Mouse (Mus musculus) cerebellum, adult 11 months (tissue): ENCODE data around the gene Rbm4b.
A peak's percentile ranks its signal among the peaks of the same experiment; 100 is the strongest.

Experiments used
- DNase-seq: peaks from one replicate; pipeline ENCODE4 v3.0.0; 2022

The Rbm4b gene

DNA sequence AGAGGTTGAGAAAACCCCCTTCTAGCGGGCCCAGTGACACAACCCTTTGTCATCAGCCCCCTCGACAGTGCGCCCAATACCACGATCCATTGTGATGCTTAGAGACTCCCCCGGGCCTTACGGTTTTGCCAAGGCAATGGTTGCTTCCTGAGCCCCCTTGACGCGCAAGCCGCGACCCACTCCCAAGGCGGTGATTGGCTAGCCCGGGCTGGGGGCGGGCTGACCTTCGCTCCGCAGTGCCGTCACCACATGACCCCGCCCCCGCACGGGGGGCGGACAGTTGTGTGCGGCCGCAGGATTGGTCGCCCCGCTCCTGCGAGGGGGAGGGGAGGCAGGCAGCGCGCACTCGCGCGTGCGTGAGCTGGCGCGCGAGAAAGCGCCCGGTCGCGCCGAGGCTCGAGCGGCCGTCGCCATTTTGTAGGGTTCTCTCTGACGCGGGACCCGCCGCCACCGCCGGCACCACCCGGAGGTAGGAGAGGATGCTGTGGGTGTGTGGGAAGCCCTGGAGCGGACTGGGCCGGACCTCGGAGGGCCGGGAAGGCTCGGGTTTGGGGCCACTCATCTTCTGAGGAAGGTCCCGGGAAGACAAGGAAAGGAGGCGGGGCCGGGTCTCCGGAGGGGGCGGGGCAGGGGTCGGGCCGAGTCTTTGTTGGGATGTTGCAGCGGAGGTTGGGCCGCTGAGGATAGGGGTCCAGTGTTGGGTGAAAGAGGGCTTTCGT lies at the start of gene Rbm4b:
Gene Rbm4b, plus strand, starts transcription at position 305 of the 719 bp plus-strand sequence.
- peak; percentile 97 for DNase-seq

DNA sequence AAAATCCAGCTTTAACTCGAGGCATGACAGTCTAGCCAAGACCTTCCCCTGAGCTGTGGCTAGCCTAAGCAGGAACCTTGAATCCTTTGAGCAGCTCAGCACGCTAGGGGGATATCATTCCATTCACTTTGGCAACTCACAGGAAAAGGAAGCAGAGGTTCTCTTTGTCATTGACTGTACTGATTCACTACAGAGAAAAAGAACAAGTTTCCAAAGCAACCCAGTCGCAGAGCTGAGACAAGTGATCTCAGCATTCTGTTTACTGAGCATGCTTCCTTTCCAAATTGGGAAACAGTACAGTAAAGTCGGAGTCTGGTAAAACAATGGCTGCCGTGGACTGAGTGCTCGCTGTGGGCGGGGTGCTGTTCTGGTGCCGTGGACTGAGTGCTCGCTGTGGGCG lies 47.5 kb upstream of the Rbm4b start:
- DNase-seq = no peak

DNA sequence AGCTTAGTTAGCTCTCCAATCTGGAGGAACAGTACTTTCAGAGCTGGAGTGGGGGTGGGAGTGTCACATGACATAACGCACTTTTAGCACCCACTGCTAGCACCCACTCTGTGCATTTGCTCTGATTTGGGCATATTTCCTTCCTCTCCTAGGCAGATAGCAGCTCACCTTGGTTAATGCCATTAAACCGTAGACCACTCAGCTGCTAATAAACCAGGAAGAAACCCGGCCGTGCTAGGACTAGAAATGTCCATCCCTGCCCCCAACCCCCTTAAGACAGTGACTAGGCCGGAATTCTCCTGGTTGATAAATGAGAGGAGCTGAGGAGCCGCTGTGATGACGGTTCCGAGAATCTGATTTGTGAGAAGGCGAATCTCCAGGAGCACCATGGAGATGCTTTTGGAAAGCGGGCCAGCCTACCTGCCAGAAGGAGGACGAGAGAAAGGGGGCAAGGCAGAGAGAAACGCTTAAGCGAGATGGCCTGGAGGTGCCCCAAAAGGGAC lies 45.1 kb upstream of the Rbm4b start, which contains the start of gene Sptbn2:
Gene Sptbn2, plus strand, starts transcription at position 70 of the 503 bp plus-strand sequence.
- DNase-seq = peak; percentile 60

DNA sequence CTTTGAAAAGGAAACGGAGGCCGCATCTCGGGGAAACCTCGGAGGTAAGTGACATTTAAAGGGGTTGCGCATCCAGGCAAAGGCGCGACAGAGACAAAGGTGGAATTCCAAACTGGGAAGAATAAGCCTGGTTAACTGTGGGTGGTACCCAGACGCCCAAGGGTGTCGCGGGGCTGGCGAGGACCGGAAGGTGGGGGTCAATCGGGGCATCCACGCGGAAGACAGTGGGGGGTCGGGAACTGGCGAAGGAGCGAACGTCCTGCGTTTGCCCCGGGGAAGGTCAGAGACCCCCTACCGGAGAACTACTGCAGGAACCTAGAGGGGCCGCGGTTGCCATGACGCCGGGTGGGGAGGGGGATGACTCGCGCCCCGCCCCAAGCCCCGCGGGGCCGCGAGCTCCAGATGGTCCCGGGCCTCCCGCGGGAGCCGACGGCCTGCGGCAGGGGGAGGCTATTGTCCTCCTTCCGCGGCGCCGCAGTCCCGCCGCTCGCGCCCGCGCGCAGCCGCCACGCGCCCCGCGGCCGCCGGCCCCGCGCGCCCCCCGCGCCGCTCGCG lies 44.6 kb upstream of the Rbm4b start:
- DNase-seq = peak; percentile 65

DNA sequence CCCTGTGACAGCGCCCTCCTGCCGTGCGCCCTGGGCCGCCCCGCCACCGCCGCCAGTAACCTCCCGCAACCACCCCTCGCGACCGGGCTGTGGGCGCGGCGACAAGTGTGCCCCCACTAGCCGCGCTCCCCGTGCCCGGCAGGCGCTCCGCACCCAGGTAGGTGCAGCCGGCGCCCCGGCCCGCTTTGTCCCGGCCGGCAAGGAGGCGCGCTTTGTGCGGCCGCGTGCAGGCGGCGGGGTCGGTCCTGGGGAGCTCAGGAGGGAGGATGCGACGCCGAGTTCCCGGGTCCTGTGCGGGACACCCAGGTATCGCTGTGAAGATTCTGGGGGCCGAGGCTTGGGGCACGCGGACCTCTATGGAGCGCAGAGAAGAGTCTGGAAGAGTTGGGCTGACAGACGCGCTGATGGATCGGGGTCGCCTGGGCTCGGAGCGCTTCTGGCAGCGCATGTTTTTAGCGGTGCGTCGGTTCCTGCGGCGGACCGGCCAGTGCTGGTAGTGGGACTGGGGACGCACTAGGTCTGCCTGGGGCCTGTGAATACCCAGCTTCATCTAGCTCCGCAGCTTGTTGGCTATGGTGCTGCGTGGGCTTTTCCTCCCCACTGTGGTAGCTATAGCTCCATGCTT lies 44.0 kb upstream of the Rbm4b start:
- peak; percentile 44 for DNase-seq

DNA sequence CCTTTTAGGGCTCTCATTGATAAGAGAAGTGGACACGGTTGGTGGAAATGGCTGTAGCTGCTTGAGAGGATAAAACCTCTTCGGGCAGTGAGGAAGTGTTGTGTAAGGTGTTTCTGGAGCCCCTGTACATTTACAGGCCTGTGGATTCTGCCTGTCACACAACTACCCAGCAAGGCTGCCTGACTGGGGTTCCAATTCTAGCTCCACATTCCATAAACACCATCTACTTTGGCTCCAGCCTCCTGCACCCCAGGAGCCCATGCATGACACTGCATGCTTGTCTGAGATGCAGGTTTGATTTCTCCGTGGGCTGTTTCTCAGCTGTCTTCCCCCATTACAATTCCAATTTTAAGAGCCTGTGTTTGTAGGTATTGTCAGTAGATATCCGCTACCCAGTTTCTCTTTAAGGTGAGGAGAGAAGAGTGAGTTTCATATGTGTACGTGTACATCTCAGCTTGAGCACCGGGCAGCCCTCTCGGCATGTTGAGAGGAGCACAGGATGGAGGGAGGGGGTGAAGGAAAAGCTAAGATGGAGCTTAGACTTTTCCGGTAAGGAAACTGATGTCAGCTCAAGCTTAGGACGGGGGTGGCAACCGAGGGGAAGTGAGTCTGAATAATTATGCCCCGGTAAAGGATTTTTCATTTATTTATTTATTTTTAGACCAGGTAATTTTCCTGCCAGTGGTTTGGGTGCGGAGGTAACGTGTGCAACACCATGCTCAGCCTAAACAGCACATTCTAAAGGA lies 43.3 kb upstream of the Rbm4b start:
- no peak for DNase-seq

DNA sequence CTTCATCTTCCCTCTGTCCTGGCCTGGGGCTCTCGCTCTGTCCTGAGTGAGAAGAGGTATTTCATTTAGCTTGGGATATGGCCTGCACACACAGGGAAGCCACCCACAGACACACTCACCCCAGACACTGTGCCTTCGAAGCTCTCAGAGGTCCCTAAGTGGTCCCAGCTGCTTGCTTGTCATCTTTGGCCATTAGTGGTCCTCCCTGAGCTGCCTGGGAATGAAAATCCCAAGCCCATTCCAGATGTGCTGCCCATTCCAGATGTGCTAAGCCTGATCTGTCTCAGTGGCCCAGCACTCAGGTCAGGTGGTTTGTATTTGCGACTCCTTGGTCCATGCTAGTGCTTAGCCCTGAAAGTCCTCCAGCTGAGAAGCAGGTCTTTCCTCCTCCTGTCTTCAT lies 42.4 kb upstream of the Rbm4b start:
- no peak for DNase-seq

DNA sequence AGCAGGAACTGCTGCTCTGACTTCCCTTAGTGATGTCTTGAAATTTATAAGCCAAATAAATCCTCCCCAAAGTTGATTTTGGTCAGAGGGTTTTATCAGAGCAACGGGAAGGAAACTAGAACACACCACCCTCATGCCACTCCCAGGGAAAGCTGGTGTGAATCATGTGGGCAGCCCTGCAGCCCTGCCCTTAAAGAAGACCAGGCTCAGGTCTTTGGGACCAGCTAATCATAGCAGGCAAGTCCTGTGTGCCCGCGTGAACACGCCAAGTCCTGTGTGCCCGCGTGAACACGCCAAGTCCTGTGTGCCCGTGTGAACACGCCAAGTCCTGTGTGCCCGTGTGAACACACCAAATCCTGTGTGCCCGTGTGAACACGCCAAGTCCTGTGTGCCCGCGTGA lies 39.5 kb upstream of the Rbm4b start:
- no peak for DNase-seq

DNA sequence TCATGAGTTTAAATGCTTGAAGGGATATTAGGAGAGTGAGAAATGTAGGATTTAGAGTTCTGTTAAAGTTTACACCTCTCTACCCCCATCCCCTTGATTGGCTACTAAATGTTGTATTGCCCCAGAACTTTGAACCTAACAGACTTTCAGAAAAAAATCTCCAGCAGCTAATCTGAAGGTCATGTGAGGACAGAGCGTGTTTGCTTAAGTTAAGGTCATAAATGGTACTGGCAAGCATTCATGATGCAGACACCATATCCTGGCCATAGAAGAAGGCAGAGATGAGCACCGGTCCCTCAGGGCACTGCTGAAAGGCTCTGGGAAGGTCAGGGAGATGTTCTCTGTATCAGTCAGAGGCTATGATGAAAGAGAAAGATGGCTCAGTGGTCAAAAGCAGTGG lies 39.0 kb upstream of the Rbm4b start:
- no peak for DNase-seq

DNA sequence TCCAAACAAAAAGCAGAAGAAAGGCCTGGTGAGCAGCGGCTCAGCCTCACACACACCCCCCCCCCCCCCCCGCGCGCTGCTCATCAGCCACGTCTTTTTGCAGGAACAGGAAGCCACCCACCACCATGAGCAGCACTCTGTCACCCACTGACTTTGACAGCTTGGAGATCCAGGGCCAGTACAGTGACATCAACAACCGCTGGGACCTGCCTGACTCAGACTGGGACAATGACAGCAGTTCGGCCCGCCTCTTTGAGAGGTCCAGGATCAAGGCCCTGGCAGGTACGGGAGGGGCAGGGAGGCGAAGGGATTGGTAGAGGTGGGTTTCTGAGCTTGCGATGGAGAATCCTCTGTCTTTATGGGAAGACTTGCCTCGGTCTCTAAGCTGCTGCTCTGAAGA lies 37.6 kb upstream of the Rbm4b start:
- DNase-seq = no peak

DNA sequence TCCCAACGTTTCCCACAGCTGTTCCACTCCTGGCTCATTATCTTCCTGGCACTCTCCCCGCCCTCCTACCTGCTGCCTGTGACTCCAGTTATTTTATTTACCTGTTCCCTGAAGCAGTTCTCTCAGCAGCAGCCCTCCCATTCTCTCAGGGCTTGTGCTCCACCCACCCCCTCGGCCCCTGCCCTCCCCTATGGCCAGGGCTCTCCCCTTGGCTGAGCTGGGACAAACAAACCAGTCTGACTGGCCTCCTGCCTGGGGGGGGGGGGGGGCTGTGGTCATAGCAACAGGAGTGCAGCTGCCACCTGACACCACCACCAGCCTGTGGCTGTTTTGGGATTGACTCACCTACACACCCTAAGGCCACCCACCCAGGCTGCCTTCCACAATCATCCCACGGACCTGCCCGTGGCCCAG lies 36.9 kb upstream of the Rbm4b start:
- DNase-seq = no peak

DNA sequence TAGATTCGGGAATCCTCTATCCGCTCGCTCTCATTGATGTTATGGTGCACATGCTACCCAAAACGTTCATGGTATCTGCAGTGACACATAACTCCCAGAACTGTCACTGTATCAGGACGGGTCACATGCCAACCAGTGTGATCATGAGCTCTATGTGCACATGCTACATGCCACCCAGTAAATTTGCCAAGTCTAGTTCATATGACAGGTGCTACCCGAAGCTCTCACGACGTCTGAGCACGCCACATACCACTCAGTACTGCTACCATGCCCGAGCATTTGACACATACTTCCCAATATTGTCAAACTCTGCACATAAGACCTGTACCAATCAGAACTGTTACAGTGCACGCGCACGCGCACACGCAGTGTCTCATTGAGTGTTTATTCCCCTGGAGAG lies 36.2 kb upstream of the Rbm4b start:
- DNase-seq = no peak

DNA sequence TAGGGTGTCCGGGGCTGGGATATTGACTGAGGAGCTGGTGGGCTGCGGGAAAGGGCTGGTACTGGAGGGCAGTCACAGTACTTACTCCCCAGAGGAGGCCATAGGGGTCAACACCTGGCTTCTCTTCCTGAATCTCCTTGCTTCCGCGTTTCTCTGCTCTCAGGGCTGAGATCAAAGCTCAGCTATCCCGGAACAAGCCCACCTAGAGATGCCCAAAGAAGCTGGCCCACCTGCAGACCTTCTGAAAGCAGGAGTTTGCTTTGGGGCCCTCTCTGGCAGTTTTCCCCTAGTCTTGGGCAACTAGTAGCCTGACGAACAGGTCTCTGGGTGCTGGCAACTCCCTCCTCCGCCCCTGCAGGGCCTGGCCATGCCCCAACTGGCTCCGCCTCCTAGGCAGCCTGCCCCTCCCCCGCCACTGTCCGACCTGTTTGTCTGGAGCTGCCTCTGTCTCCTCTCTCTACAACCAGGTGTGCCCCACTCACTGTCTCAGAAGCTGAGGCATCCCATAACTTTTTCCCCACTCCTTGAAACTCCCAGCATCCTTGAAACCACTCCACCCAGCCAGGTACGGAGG lies 35.5 kb upstream of the Rbm4b start:
- peak; percentile 38 for DNase-seq

DNA sequence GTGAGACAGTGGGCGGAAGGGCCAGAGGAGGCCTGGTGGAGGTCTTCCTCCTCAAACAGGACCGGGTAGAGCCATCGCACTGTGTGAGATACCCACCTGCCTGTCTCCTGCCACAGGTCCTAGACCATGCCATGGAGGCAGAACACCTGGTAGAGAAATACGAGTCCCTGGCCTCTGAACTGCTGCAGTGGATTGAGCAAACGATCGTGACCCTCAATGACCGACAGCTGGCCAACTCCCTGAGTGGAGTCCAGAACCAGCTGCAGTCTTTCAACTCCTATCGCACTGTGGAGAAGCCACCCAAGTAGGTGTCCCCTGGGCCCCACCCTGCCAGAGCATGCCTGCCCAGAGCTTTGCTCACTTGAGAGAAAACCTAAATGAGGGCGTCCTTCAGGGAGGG lies 27.1 kb upstream of the Rbm4b start:
- DNase-seq = no peak

DNA sequence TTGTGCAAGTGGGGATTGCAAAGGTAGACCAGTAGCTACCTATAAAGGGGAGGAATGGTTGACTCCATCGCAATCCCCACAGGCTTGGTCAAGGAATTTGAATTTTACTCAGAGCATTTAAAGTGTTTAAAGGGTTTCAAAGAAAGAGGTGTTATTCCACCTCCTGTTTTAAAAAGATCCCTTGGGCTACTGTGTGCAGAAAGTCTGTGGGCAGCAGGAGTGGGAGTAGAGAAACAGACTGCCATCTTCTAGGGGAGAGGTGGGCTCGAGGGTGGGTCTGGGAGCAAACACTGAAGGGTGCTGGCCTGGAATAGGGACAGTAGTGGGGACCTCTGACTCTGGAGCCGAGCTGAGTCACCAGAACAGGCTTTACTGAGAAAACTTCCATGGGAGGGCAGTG lies 23.2 kb upstream of the Rbm4b start:
- no peak for DNase-seq

DNA sequence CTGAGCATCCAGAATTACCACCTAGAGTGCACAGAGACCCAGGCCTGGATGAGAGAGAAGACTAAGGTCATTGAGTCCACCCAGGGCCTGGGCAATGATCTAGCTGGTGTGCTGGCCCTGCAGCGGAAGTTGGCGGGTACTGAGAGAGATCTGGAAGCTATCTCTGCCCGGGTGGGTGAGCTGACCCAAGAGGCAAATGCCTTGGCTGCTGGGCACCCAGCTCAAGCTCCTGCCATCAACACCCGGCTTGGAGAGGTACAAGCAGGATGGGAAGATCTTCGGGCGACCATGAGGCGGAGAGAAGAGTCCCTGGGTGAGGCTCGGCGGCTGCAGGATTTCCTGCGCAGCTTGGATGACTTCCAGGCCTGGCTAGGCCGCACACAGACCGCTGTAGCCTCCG lies 18.4 kb upstream of the Rbm4b start:
- no peak for DNase-seq

DNA sequence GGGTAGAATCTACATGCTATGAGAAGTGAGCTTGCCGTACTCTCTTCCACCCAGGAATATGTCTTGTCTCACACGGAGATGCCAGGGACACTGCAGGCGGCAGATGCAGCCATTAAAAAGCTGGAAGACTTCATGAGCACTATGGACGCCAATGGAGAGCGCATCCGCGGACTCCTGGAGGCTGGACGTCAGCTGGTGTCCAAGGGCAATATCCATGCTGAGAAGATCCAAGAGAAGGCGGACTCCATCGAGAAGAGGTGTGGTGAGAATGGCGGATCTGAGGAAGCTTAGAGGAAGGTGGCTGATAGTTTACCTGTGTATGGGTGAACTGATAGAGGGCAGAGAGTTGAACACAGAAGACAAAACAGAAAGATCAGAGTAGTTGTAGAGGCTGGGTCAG lies 17.2 kb upstream of the Rbm4b start:
- no peak for DNase-seq

DNA sequence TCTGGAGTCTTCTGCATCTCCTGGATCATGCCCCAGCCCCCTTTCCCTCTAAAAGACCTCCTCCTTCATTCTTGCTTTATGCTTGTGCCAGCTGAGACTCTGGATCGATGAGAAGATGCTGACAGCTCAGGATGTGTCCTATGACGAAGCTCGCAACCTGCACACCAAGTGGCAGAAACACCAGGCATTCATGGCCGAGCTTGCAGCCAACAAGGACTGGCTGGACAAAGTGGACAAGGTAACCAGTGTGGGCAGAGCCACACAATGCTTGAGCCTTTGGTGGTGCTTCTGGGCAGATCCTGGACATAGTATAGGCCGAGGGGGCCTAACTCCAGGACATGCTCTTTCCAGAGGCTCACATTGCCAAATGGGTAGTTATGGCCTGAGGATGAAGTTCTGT lies 16.5 kb upstream of the Rbm4b start:
- no peak for DNase-seq

DNA sequence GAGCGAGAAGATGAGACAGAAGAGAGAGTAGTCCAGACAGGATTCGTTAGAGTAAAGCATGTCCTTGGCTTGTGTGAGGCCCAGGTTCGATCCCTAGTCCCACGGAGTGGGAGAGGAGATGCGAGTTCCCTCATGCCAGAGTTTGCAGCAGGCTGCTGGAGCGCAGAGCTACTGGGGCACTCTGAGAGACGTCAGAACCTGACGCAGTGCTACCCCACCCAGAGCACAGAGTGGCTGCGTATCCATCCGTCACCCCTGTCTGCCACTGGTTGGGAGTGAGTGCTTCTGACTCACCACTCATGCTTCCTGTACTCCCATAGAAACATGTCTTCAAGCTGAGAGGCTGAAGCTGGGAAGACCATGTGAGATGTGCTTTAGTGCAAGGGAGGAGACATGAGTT lies 14.8 kb upstream of the Rbm4b start:
- DNase-seq = no peak

DNA sequence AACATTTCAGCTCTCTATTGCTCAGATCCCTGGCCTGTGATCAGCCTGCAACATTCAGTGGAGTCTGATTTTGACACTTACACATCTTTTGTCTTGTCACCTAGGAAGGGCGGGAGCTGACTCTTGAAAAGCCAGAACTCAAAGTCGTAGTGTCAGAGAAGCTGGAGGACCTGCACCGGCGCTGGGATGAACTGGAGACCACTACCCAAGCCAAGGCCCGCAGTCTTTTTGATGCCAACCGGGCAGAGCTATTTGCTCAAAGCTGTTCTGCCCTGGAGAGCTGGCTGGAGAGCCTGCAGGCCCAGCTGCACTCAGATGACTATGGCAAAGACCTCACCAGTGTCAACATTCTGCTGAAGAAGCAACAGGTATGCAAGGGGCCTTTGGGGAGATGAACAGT lies 14.1 kb upstream of the Rbm4b start:
- DNase-seq = no peak

DNA sequence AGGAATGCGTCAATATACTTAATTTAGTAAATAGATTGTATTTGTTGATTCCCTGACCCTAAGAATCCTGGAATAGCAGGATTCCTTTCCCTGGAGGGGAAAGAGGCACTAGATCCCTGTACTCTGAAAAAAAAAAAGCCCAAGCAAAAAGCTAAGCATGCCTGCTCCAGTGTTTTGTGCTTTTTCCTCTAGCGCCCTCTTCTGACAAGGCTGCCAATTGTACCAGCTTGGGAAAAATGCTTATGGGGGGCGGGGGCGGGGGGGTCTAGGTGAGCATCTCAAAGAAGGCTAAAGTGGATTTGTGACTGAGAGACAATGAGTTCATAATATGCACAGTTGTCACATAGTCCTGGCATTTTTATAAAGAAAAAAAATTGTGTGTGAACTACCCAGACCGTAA lies 12.8 kb upstream of the Rbm4b start:
- DNase-seq = no peak

DNA sequence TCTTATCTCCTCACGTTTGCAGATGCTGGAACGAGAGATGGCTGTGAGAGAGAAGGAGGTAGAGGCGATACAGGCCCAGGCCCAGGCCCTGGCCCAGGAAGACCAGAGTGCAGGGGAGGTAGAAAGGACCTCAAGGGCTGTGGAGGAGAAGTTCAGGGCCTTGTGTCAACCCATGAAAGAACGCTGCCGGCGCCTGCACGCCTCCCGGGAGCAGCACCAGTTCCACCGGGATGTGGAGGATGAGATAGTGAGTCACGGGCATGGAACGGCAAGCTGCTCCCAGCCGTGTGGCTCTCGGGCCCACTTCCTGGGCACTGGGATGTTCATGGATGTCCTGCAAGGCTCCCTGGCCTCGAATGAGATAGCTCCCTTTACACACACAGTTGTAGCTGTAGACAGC lies 12.3 kb upstream of the Rbm4b start:
- DNase-seq = no peak

DNA sequence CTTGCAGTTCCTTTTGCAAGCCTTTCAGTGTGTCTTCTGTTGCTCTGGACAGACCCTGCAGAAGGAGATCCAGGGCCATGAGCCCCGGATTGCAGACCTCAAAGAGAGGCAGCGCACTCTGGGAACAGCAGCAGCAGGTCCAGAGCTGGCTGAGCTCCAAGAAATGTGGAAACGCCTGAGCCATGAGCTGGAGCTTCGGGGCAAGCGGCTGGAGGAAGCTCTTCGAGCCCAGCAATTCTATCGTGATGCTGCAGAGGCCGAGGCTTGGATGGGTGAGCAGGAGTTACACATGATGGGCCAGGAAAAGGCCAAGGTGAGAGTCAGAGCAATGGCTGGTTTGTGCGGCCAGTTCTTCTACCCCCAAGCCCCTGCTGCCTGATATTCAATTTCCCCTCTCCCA lies 11.2 kb upstream of the Rbm4b start:
- no peak for DNase-seq
